Mouse (Mus musculus): ENCODE data around the gene Cidec. TPM values are rescaled to one million over a fixed set of nuclear protein-coding genes. Genes with fewer than 3 reads are reported as not detected.

The Cidec gene
- total and polyA plus RNA-seq, 2 experiments from 2014 or later = not detected

DNA sequence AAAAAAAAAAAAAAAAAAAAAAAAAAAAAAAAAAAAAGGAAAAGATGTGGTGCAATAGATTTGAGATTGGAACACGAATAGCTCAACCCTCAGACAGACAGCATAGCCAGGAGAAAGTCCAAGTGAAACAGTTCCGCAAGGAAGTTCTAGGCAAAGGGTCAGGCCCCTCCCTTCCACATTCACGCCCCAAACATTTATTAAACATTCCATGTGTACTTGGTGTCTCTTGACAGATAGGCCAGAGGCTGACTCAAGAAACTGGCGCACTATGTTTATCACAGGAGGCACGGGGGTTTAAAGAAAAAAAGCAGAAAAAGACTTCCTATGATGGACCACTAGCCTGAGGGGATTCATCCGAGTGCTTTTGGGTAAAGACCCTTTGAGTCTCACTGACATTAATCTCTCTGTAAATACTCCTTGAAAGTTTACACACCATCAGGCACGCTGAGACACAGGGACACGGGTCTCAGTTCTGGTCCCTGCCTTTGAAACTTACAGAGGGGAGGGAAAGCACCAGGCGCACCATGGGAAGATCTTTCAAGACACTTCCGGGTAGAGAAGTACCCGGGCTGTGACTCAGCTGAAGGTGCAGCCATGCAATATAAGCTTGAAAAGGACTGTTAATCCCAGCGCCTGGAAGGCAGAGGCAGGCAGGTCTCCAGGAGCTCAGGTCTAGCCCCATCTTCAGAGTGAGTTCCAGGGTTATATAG, 3.3 kb upstream of the Cidec start:
- Histone ChIP-seq H3K27me3 (ENCODE audit: control insufficient read depth, insufficient read depth, low read length) (no peaks in the 10 kb centered on the region), H3K27ac (ENCODE audit: low read depth) (no peak overlapping the region), H3K9me3 (replicated peaks; ENCODE audit: control insufficient read depth, low read length) (no peaks in the 10 kb centered on the region), H3K4me1 (ENCODE audit: control insufficient read depth, insufficient read depth) (peaks cover 8% of the 10 kb centered on the region; the same call in 1 of the 2 replicates), H3K4me3 (ENCODE audit: low read depth, low read length) (no peak overlapping the region), H3K9ac (replicated peaks; ENCODE audit: low read depth, low read length) (no peak overlapping the region), H3K4me2 (ENCODE audit: low read depth, low read length) (no peak overlapping the region), H3K36me3 (replicated peaks; ENCODE audit: control insufficient read depth, insufficient read depth, low read length) (no peaks in the 10 kb centered on the region)
- no peak for TF ChIP-seq EP300 (IDR thresholded peaks at IDR 0.05; ENCODE audit: low read depth)
- no peak for TF ChIP-seq CTCF (IDR thresholded peaks at IDR 0.05; ENCODE audit: low read depth)
- ATAC-seq (ENCODE audit: insufficient read depth, low read depth) = no peak
- DNase-seq (ENCODE audit: low spot score) = no peak
- 56% methylated on average over 12 of the region's 12 CpGs for WGBS

GRCm38 (mm10) chr6:113437135-113437534, 1.6 kb upstream of the Cidec start:
- Histone ChIP-seq H3K4me2 (ENCODE audit: low read depth, low read length) (no peak overlapping the region), H3K36me3 (replicated peaks; ENCODE audit: control insufficient read depth, insufficient read depth, low read length) (no peaks in the 10 kb centered on the region), H3K27me3 (ENCODE audit: control insufficient read depth, insufficient read depth, low read length) (no peaks in the 10 kb centered on the region), H3K9ac (replicated peaks; ENCODE audit: low read depth, low read length) (no peak overlapping the region), H3K27ac (ENCODE audit: low read depth) (no peak overlapping the region), H3K9me3 (replicated peaks; ENCODE audit: control insufficient read depth, low read length) (no peaks in the 10 kb centered on the region), H3K4me3 (ENCODE audit: low read depth, low read length) (no peak overlapping the region), H3K4me1 (ENCODE audit: control insufficient read depth, insufficient read depth) (no peaks in the 10 kb centered on the region)
- TF ChIP-seq EP300 (IDR thresholded peaks at IDR 0.05; ENCODE audit: low read depth) = no peak
- TF ChIP-seq CTCF (IDR thresholded peaks at IDR 0.05; ENCODE audit: low read depth) = no peak
- DNase-seq (ENCODE audit: low spot score) (no peak), ATAC-seq (ENCODE audit: insufficient read depth, low read depth) (no peak)
- WGBS = 64% methylated on average over 12 of the region's 12 CpGs

DNA sequence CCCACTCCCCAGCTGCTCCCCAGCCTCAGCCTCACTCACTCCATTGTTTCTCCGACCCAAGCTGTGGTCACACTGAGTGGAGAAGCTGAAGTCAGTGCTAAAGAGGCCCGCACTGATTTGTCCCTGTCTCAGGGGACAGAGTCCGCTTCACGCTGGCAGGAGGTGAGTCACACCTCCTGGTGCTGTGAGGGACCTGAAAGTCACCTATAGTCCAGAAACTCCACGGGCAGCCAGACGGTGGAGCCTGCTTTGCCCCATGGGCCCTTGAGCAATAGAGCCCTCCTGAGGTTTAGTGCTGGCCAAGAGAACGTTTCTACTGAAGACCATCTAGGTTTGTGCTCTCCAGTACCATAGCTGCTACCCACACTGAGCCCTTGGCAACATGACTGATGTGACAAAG, 869 bp downstream of the Cidec start:
- H3K9ac ChIP-seq (replicated peaks; ENCODE audit: low read depth, low read length) = no peak overlapping the region
- 60% methylated on average over 7 of the region's 7 CpGs for WGBS
- ATAC-seq (ENCODE audit: insufficient read depth, low read depth) = no peak
- DNase-seq (ENCODE audit: low spot score) = no peak
- H3K4me1 ChIP-seq (ENCODE audit: control insufficient read depth, insufficient read depth) = no peaks in the 10 kb centered on the region
- no peaks in the 10 kb centered on the region for H3K9me3 ChIP-seq (replicated peaks; ENCODE audit: control insufficient read depth, low read length)
- no peaks in the 10 kb centered on the region for H3K36me3 ChIP-seq (replicated peaks; ENCODE audit: control insufficient read depth, insufficient read depth, low read length)
- no peak overlapping the region for H3K4me3 ChIP-seq (ENCODE audit: low read depth, low read length)
- TF ChIP-seq EP300 (IDR thresholded peaks at IDR 0.05; ENCODE audit: low read depth) = no peak
- no peak for TF ChIP-seq CTCF (IDR thresholded peaks at IDR 0.05; ENCODE audit: low read depth)
- no peaks in the 10 kb centered on the region for H3K27me3 ChIP-seq (ENCODE audit: control insufficient read depth, insufficient read depth, low read length)
- no peak overlapping the region for H3K27ac ChIP-seq (ENCODE audit: low read depth)
- H3K4me2 ChIP-seq (ENCODE audit: low read depth, low read length) = no peak overlapping the region

DNA sequence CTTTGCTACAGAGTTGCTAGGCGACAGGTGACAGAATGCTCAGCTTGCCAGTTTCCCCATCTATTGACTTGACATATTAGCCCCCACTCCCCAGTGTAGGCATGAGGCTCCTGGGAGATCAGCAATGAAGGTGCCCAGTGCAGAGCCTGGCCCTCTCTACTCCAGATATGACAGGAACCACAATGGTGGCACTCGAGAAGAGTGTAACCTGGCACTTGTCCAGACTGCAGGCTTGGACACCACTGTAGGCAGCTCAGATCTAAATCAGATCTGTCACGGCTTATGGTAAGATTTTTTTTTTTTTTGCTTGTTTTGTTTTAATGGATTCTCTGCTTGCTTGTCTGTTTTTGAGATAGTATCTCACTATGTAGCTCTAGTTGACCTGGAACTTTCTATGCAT, 1.9 kb downstream of the Cidec start:
- 51% methylated on average over 3 of the region's 3 CpGs for WGBS
- Histone ChIP-seq H3K4me1 (ENCODE audit: control insufficient read depth, insufficient read depth) (no peaks in the 10 kb centered on the region), H3K27ac (ENCODE audit: low read depth) (no peak overlapping the region), H3K4me2 (ENCODE audit: low read depth, low read length) (no peak overlapping the region), H3K27me3 (ENCODE audit: control insufficient read depth, insufficient read depth, low read length) (no peaks in the 10 kb centered on the region), H3K9ac (replicated peaks; ENCODE audit: low read depth, low read length) (no peak overlapping the region), H3K36me3 (replicated peaks; ENCODE audit: control insufficient read depth, insufficient read depth, low read length) (no peaks in the 10 kb centered on the region), H3K9me3 (replicated peaks; ENCODE audit: control insufficient read depth, low read length) (no peaks in the 10 kb centered on the region), H3K4me3 (ENCODE audit: low read depth, low read length) (no peak overlapping the region)
- no peak for TF ChIP-seq CTCF (IDR thresholded peaks at IDR 0.05; ENCODE audit: low read depth)
- no peak for TF ChIP-seq EP300 (IDR thresholded peaks at IDR 0.05; ENCODE audit: low read depth)
- no peak for ATAC-seq (ENCODE audit: insufficient read depth, low read depth)
- no peak for DNase-seq (ENCODE audit: low spot score)

GRCm38 (mm10) chr6:113431801-113432200, 3.8 kb downstream of the Cidec start:
- no peaks in the 10 kb centered on the region for H3K36me3 ChIP-seq (replicated peaks; ENCODE audit: control insufficient read depth, insufficient read depth, low read length)
- WGBS = 60% methylated on average over 3 of the region's 3 CpGs
- no peak overlapping the region for H3K4me2 ChIP-seq (ENCODE audit: low read depth, low read length)
- no peak overlapping the region for H3K27ac ChIP-seq (ENCODE audit: low read depth)
- ATAC-seq (ENCODE audit: insufficient read depth, low read depth) (no peak), DNase-seq (ENCODE audit: low spot score) (no peak)
- TF ChIP-seq CTCF (IDR thresholded peaks at IDR 0.05; ENCODE audit: low read depth) (no peak), EP300 (IDR thresholded peaks at IDR 0.05; ENCODE audit: low read depth) (no peak)
- H3K9me3 ChIP-seq (replicated peaks; ENCODE audit: control insufficient read depth, low read length) = no peaks in the 10 kb centered on the region
- no peak overlapping the region for H3K9ac ChIP-seq (replicated peaks; ENCODE audit: low read depth, low read length)
- no peak overlapping the region for H3K4me3 ChIP-seq (ENCODE audit: low read depth, low read length)
- H3K4me1 ChIP-seq (ENCODE audit: control insufficient read depth, insufficient read depth) = no peaks in the 10 kb centered on the region
- H3K27me3 ChIP-seq (ENCODE audit: control insufficient read depth, insufficient read depth, low read length) = no peaks in the 10 kb centered on the region

GRCm38 (mm10) chr6:113430846-113431245, 4.7 kb downstream of the Cidec start:
- Histone ChIP-seq H3K4me1 (ENCODE audit: control insufficient read depth, insufficient read depth) (no peaks in the 10 kb centered on the region), H3K9ac (replicated peaks; ENCODE audit: low read depth, low read length) (no peak overlapping the region), H3K27me3 (ENCODE audit: control insufficient read depth, insufficient read depth, low read length) (no peaks in the 10 kb centered on the region), H3K4me2 (ENCODE audit: low read depth, low read length) (no peak overlapping the region), H3K36me3 (replicated peaks; ENCODE audit: control insufficient read depth, insufficient read depth, low read length) (no peaks in the 10 kb centered on the region), H3K27ac (ENCODE audit: low read depth) (no peak overlapping the region), H3K4me3 (ENCODE audit: low read depth, low read length) (no peak overlapping the region), H3K9me3 (replicated peaks; ENCODE audit: control insufficient read depth, low read length) (no peaks in the 10 kb centered on the region)
- TF ChIP-seq CTCF (IDR thresholded peaks at IDR 0.05; ENCODE audit: low read depth) (no peak), EP300 (IDR thresholded peaks at IDR 0.05; ENCODE audit: low read depth) (no peak)
- ATAC-seq (ENCODE audit: insufficient read depth, low read depth) = no peak
- no peak for DNase-seq (ENCODE audit: low spot score)
- 49% methylated on average over 3 of the region's 3 CpGs for WGBS
